Mouse (Mus musculus): ENCODE results near the gene Trim14. TPM values are rescaled to one million over a fixed set of nuclear protein-coding genes. Genes with fewer than 3 reads are reported as not detected.

The Trim14 gene
- polyA plus RNA-seq, 1 experiment from 2014 or later, result 8.9 TPM

- H3K36me3 ChIP-seq, result no peaks in the 10 kb centered on the region
- peak overlapping the region; percentile 51; the same call in 1 of the 2 replicates for H3K9ac ChIP-seq
- no peak for ATAC-seq
- H3K27me3 ChIP-seq (replicated peaks), result no peaks in the 10 kb centered on the region
- H3K9me3 ChIP-seq (replicated peaks), result no peaks in the 10 kb centered on the region
- peak overlapping the region; percentile 99 for H3K27ac ChIP-seq
- H3K4me3 ChIP-seq, result no peak overlapping the region
- WGBS (ENCODE audit: insufficient replicate concordance), result 78% methylated on average over 9 of the region's 9 CpGs
- H3K4me2 ChIP-seq, result no peak overlapping the region
- H3K4me1 ChIP-seq, result peaks cover 65% of the 10 kb centered on the region
Measured at GRCm38 (mm10) chr4:46445237-46445945, 90.5 kb downstream of the Trim14 start.

Other genes starting within 250 kb of the Trim14 start
- gene Foxe1, start 192.5 kb downstream of the Trim14 start, polyA plus RNA-seq (2016; fragmentation: Nextera tagmentation; extraction: Ambion mirVana), result 0.08 TPM in 1 of 2 replicates, not detected in the other
- gene Trmo, start 146.7 kb downstream of the Trim14 start, polyA plus RNA-seq (2016; fragmentation: Nextera tagmentation; extraction: Ambion mirVana), result 9.2 and 11.5 TPM in 2 replicates
- 425 and 445 TPM in 2 replicates for gene Hemgn, start 122.6 kb downstream of the Trim14 start, polyA plus RNA-seq (2016; fragmentation: Nextera tagmentation; extraction: Ambion mirVana)
- gene Anp32b, start 85.2 kb downstream of the Trim14 start, polyA plus RNA-seq (2016; fragmentation: Nextera tagmentation; extraction: Ambion mirVana), result 669 and 722 TPM in 2 replicates
- 75.7 and 78.4 TPM in 2 replicates for gene Nans, start 46.9 kb downstream of the Trim14 start, polyA plus RNA-seq (2016; fragmentation: Nextera tagmentation; extraction: Ambion mirVana)
- gene Coro2a, start 66.1 kb upstream of the Trim14 start, polyA plus RNA-seq (2016; fragmentation: Nextera tagmentation; extraction: Ambion mirVana), result 4.9 and 5.2 TPM in 2 replicates
- 0.57 and 0.62 TPM in 2 replicates for gene Tbc1d2, start 114.1 kb upstream of the Trim14 start, polyA plus RNA-seq (2016; fragmentation: Nextera tagmentation; extraction: Ambion mirVana)